Mouse (Mus musculus) liver, embryonic 14.5 days (tissue): ENCODE data around the gene Fndc11. TPM values are rescaled to one million over a fixed set of nuclear protein-coding genes. Genes with fewer than 3 reads are reported as not detected.

Source experiments
- ATAC-seq: fragments of 200-750 bp; cut with Nextera tagmentation; 2 replicates; pipeline ENCODE4 v1.8.0; 2017; ENCODE audit warnings: moderate number of reproducible peaks, mild to moderate bottlenecking, moderate library complexity; ENCODE audit not compliant: insufficient read depth
- DNase-seq, 3 experiments: peaks; one replicate each; pipeline ENCODE4 v3.0.0-alpha.2; 2012 to 2013; ENCODE audit warnings: low read depth in 3 of 3, low spot score in 3 of 3
- H3K27ac ChIP-seq: fragments of 300-500 bp; sonication (generic); 2 replicates; pipeline ENCODE4 v1.5.1; 2014; ENCODE audit warnings: moderate library complexity, mild to moderate bottlenecking, control low read depth, inconsistent platforms
- H3K27me3 ChIP-seq: fragments of 300-500 bp; sonication (generic); 2 replicates; pipeline ENCODE4 v1.6.1; 2014; ENCODE audit warnings: mild to moderate bottlenecking, low read length, moderate library complexity; ENCODE audit not compliant: control insufficient read depth, insufficient read depth
- H3K36me3 ChIP-seq: fragments of 300-500 bp; sonication (generic); replicated peaks from 2 replicates; pipeline ENCODE4 v1.6.1; 2014; ENCODE audit warnings: low read depth; ENCODE audit not compliant: control insufficient read depth, insufficient read depth
- H3K4me1 ChIP-seq, 2 experiments: fragments of 200-500 bp in 1 of 2; fragments of 300-500 bp in 1 of 2; sonication (generic) in 1 of 2; replicated peaks; 2 replicates each; pipeline ENCODE4 v1.6.1; 2012 to 2014; ENCODE audit warnings: antibody characterized with exemption in 1 of 2, inconsistent platforms in 1 of 2, low read length in 1 of 2; ENCODE audit not compliant: control insufficient read depth in 2 of 2, insufficient read depth in 2 of 2
- H3K4me2 ChIP-seq: fragments of 300-500 bp; sonication (generic); 2 replicates; pipeline ENCODE4 v1.6.1; 2014; ENCODE audit warnings: low read depth, mild to moderate bottlenecking, control low read depth, moderate library complexity
- H3K4me3 ChIP-seq, 2 experiments: fragments of 200-500 bp in 1 of 2; fragments of 300-500 bp in 1 of 2; sonication (generic) in 1 of 2; 2 replicates each; pipeline ENCODE4 v1.5.1; 2012 to 2014; ENCODE audit warnings: low read depth in 2 of 2, low read length in 2 of 2, mild to moderate bottlenecking in 2 of 2, control low read depth in 1 of 2, inconsistent platforms in 1 of 2, moderate library complexity in 1 of 2; ENCODE audit not compliant: insufficient read depth in 1 of 2
- H3K9ac ChIP-seq: fragments of 300-500 bp; sonication (generic); replicated peaks from 2 replicates; pipeline ENCODE4 v1.6.1; 2014; ENCODE audit warnings: mild to moderate bottlenecking, control low read depth, moderate library complexity
- H3K9me3 ChIP-seq: fragments of 300-500 bp; sonication (generic); 2 replicates; pipeline ENCODE4 v1.6.1; 2016; ENCODE audit warnings: low read length, mixed read lengths; ENCODE audit not compliant: control insufficient read depth
- CTCF ChIP-seq: IDR thresholded peaks from 2 replicates; pipeline ENCODE4 v1.5.1; 2016; ENCODE audit warnings: antibody characterized with exemption, low read depth, control low read depth
- EP300 ChIP-seq: IDR thresholded peaks from 2 replicates; pipeline ENCODE4 v1.6.1; 2016; ENCODE audit warnings: antibody characterized with exemption, low read depth
- WGBS: fragments of 180-500 bp; shearing (Covaris S2); extraction: QIAGEN DNeasy Blood & Tissue Kit; methylation state at CpG from one replicate; pipeline ENCODE4 v1.1.7; 2014; ENCODE audit not compliant: insufficient replicate concordance; 5-methylcytosine and 5-hydroxymethylcytosine counted together
- polyA plus RNA-seq, 2 experiments: library from polyadenylated mRNA; depleted of rRNA in 1 of 2; stranded (reverse) in 1 of 2; unstranded in 1 of 2; fragments of >200 nt; fragmentation: Nextera tagmentation in 1 of 2; extraction: Ambion mirVana in 1 of 2; gene quantifications; 2 replicates each; pipeline versions ENCODE4 v1.2.1 to v1.2.3; 2012 to 2014

The Fndc11 gene
- polyA plus RNA-seq, 2 experiments: 0.14 to 0.25 TPM

DNA sequence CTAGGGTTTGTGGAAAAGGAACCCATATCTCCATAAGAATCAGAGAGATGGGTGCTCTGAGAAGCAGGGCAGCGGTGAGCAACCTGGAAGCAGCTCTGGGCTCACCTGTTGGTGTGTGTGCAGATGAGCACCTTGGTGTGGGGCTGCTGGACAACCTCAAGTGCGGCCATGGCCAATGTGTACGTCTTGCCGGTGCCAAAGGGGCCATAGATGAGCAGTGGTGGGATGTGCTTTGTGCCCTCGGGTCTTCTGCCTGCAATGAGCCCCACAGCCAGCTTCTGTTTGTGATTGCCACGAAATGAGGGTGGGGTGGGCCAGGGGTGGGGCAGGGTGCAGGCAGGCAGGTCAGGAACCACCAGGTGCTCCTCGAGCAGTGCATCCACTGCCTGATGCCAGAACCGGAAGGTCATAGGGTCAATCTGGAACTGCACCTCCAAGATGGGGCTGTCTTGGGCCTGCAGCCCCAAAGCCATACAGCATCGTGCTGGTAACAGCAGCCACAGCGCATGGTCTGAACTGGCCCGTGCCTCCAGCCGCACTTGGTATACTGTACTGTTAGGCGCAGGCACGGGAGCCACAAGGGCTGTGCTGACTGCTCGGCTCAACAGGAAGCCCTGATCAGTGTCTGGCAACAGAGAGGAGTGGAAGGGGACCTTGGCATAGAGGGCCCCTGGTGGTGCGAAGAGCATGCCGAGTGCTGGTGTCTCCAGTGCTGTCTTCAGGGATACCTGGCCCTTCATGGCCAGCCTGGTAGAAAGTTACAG, 17.6 kb downstream of the Fndc11 start:
- no peak overlapping the region for H3K4me3 ChIP-seq
- DNase-seq: no peak
- H3K9me3 ChIP-seq: no peaks in the 10 kb centered on the region
- 82% methylated on average over 17 of the region's 17 CpGs for whole genome bisulfite sequencing
- ATAC-seq: no peak
- no peak overlapping the region for H3K9ac ChIP-seq
- no peak overlapping the region for H3K27ac ChIP-seq
- no peaks in the 10 kb centered on the region for H3K27me3 ChIP-seq
- TF ChIP-seq CTCF (no peak), EP300 (no peak)
- H3K4me1 ChIP-seq: peaks cover 0 to 10% of the 10 kb centered on the region in 2 experiments; a peak in 1 of 4 replicates
- no peaks in the 10 kb centered on the region for H3K36me3 ChIP-seq
- H3K4me2 ChIP-seq: no peak overlapping the region

DNA sequence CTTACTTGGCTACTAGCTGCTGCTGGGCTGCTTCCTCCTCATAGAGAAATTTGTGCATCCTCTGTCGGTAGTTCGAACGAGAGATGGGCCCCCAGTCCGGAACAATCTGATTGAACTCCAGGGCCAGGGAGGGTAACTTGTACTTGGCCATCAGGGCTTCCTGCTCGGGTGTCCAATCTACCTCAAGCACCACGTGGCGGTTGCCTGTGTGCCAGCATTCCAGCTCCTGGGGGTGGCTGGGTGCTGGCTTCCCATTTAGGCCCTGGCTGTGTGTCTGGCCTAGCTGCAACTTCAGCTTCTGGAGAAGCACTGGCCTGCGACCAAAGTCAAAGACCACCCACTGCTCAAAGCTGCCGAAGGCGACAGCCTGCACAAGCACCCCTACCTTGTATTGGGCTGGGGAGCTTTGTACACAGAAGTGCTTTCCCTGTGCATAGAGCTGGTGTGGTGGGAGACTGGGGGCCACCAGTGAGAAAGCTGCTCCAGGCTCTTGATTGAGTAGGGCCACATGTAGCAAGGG, 18.3 kb downstream of the Fndc11 start:
- Histone ChIP-seq H3K4me3 (no peak overlapping the region), H3K4me1 (peaks cover 0 to 10% of the 10 kb centered on the region in 2 experiments; a peak in 1 of 4 replicates), H3K9me3 (no peaks in the 10 kb centered on the region), H3K27ac (no peak overlapping the region), H3K27me3 (no peaks in the 10 kb centered on the region), H3K36me3 (no peaks in the 10 kb centered on the region), H3K9ac (no peak overlapping the region), H3K4me2 (no peak overlapping the region)
- TF ChIP-seq EP300 (no peak), CTCF (no peak)
- no peak for DNase-seq
- 77% methylated on average over 10 of the region's 10 CpGs for WGBS
- ATAC-seq: no peak

DNA sequence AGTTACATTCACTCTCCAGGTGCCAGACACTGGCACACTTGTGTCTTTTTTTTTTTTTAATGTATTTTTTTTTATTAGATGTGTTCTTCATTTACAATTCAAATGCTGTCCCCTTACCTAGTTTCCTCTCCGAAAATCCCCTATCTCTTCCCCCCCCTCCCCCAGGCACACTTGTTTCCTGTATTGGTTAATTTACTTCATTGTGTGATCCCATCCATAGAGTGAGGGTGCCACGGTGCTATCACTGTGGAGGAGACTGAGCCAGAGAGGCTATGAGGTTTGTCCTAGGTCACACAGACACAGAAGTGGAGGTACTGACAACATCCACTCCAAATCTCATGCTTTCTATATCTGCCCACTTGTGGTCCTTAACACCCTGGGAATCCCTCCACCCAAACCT, 19.0 kb downstream of the Fndc11 start:
- H3K9me3 ChIP-seq: no peaks in the 10 kb centered on the region
- no peak overlapping the region for H3K4me3 ChIP-seq
- H3K27me3 ChIP-seq: no peaks in the 10 kb centered on the region
- TF ChIP-seq EP300 (no peak), CTCF (no peak)
- H3K27ac ChIP-seq: no peak overlapping the region
- H3K9ac ChIP-seq: no peak overlapping the region
- 45% methylated on average over 2 of the region's 2 CpGs for WGBS
- peaks cover 0 to 10% of the 10 kb centered on the region in 2 experiments; a peak in 1 of 4 replicates for H3K4me1 ChIP-seq
- H3K4me2 ChIP-seq: no peak overlapping the region
- no peaks in the 10 kb centered on the region for H3K36me3 ChIP-seq
- ATAC-seq: no peak
- no peak for DNase-seq

DNA sequence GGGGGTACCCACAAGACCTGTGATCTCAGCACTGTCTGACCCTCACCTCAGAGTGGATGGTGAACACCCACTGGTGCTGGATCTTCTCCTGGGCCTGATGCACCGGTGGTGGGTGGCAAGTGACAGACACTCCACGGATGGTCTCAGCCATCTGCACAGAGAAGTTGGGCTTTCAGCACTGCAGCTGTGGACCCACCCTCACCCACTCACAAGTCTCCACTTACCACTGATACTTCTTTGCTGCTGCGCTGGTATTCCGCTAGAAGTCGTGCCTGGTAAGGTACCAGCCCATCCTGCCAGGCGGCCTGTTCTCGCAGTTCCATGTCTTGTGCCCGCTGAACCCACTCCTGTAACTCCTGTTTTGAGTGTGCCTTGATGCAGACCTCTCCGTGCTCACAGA, 19.4 kb downstream of the Fndc11 start:
- Histone ChIP-seq H3K9ac (no peak overlapping the region), H3K36me3 (no peaks in the 10 kb centered on the region), H3K4me2 (no peak overlapping the region), H3K27ac (no peak overlapping the region), H3K4me1 (peaks cover 3 to 14% of the 10 kb centered on the region in 2 experiments; a peak in 2 of 4 replicates), H3K4me3 (no peak overlapping the region), H3K9me3 (no peaks in the 10 kb centered on the region), H3K27me3 (no peaks in the 10 kb centered on the region)
- ATAC-seq (no peak), DNase-seq (no peak)
- 79% methylated on average over 9 of the region's 9 CpGs for WGBS
- TF ChIP-seq CTCF (no peak), EP300 (no peak)

DNA sequence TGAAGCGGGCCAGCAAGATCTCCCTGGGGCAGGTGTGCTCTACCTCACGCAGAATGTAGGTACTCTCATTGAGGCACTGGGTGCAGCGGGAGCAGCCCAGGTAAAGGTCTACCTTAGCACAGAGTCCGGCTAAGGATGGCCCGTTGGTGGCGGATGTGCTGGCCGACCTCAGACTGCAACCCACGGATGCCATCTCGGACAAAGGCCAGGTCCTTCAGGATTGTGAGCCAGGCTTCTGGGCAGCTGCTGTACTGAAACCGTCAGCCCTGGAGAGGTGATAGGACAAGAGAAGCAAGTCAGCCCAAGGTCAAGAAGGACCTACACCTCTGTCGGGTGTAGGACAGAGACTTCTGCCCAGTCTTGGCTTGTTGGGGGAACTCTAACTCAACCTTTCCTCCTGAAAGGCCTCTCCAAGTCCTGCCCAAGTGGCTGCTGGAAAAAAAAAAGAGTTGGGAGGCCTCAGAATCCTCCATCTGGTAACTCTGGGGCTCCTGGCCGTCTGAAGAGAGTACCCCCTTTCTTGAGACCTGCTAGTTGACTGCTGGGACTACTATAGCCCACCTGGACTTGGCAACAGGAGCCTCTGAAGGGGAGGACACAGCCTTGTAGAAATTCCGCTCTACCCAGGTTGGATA, 21.1 kb downstream of the Fndc11 start:
- no peak overlapping the region for H3K27ac ChIP-seq
- no peak for ATAC-seq
- TF ChIP-seq EP300 (no peak), CTCF (no peak)
- peaks cover 3 to 17% of the 10 kb centered on the region in 2 experiments; a peak in 2 of 4 replicates for H3K4me1 ChIP-seq
- H3K4me3 ChIP-seq: peak overlapping the region; percentile 74 to 97
- H3K4me2 ChIP-seq: peak overlapping the region; percentile 70
- H3K36me3 ChIP-seq: no peaks in the 10 kb centered on the region
- no peaks in the 10 kb centered on the region for H3K9me3 ChIP-seq
- H3K9ac ChIP-seq: peak overlapping the region; percentile 87
- H3K27me3 ChIP-seq: no peaks in the 10 kb centered on the region
- DNase-seq: no peak
- WGBS: 78% methylated on average over 13 of the region's 13 CpGs
